Mouse (Mus musculus) limb, embryonic 11.5 days (tissue): Measurements from ENCODE around the gene Fancg. TPM values are rescaled to one million over a fixed set of nuclear protein-coding genes. Genes with fewer than 3 reads are reported as not detected.
A peak's percentile ranks its signal among the peaks of the same experiment; 100 is the strongest.
"Not testable (repeated sequence)": the region's sequence is repeated elsewhere in the genome, so short reads cannot be mapped to it uniquely, and the experiment has no call there.

ENCODE experiments used
- ATAC-seq: fragments of 200-750 bp; cut with Nextera tagmentation; 2 replicates; pipeline ENCODE4 v1.8.0; 2017; ENCODE audit warnings: low read depth; ENCODE audit not compliant: insufficient number of reproducible peaks, low FRiP score, low TSS enrichment
- DNase-seq: peaks from one replicate; pipeline ENCODE4 v3.0.0-alpha.2; 2015; ENCODE audit warnings: low spot score
- H3K27ac ChIP-seq: fragments of 300-500 bp; sonication (generic); replicated peaks from 2 replicates; pipeline ENCODE4 v1.5.1; 2014; ENCODE audit warnings: low read depth, mild to moderate bottlenecking, low read length
- H3K27me3 ChIP-seq: fragments of 300-500 bp; sonication (generic); 2 replicates; pipeline ENCODE4 v1.6.1; 2014; ENCODE audit warnings: mild to moderate bottlenecking, low read length, mixed read lengths; ENCODE audit not compliant: control insufficient read depth, insufficient read depth
- H3K36me3 ChIP-seq: fragments of 300-500 bp; sonication (generic); 2 replicates; pipeline ENCODE4 v1.6.1; 2014; ENCODE audit warnings: mild to moderate bottlenecking, low read length, moderate library complexity, mixed read lengths; ENCODE audit not compliant: control insufficient read depth, insufficient read depth
- H3K4me1 ChIP-seq: fragments of 300-500 bp; sonication (generic); 2 replicates; pipeline ENCODE4 v1.6.1; 2014; ENCODE audit warnings: low read length, mixed read lengths; ENCODE audit not compliant: control insufficient read depth, insufficient read depth
- H3K4me2 ChIP-seq: fragments of 300-500 bp; sonication (generic); 2 replicates; pipeline ENCODE4 v1.6.1; 2014; ENCODE audit warnings: low read depth, mild to moderate bottlenecking, moderate library complexity; ENCODE audit not compliant: severe bottlenecking
- H3K4me3 ChIP-seq: fragments of 300-500 bp; sonication (generic); 2 replicates; pipeline ENCODE4 v1.5.1; 2014; ENCODE audit warnings: low read depth, low read length
- H3K9ac ChIP-seq: fragments of 300-500 bp; sonication (generic); 2 replicates; pipeline ENCODE4 v1.6.1; 2014; ENCODE audit warnings: mild to moderate bottlenecking, low read length
- H3K9me3 ChIP-seq: fragments of 300-500 bp; sonication (generic); 2 replicates; pipeline ENCODE4 v1.6.1; 2016; ENCODE audit warnings: low read length; ENCODE audit not compliant: control insufficient read depth
- WGBS: fragments of 180-500 bp; shearing (Covaris S2); extraction: QIAGEN DNeasy Blood & Tissue Kit; methylation state at CpG from one replicate; pipeline ENCODE4 v1.1.7; 2014; 5-methylcytosine and 5-hydroxymethylcytosine counted together
- polyA plus RNA-seq: library from polyadenylated mRNA; unstranded; fragments of >200 nt; fragmentation: Nextera tagmentation; extraction: Ambion mirVana; gene quantifications from 2 replicates; pipeline ENCODE4 v1.2.1, GENCODE M21; 2014

Gene Fancg
- polyA plus RNA-seq, 1 experiment from 2014 or later = 19.1 TPM

- WGBS = 90% methylated on average over 10 of the region's 10 CpGs
- Histone ChIP-seq H3K4me3 (no peak overlapping the region), H3K9ac (no peak overlapping the region), H3K27me3 (no peaks in the 10 kb centered on the region), H3K4me1 (no peaks in the 10 kb centered on the region), H3K36me3 (peaks cover 19% of the 10 kb centered on the region), H3K9me3 (no peaks in the 10 kb centered on the region), H3K4me2 (no peak overlapping the region), H3K27ac (no peak overlapping the region)
- no peak for DNase-seq
- no peak for ATAC-seq
Observed at GRCm38 (mm10) chr4:43019176-43019575, 8.9 kb upstream of the Fancg start.

GRCm38 (mm10) chr4:43018156-43018555 lies 7.8 kb upstream of the Fancg start:
- Histone ChIP-seq H3K9me3 (no peaks in the 10 kb centered on the region), H3K9ac (no peak overlapping the region), H3K4me3 (no peak overlapping the region), H3K4me1 (no peaks in the 10 kb centered on the region), H3K4me2 (no peak overlapping the region), H3K36me3 (peaks cover 19% of the 10 kb centered on the region), H3K27ac (no peak overlapping the region), H3K27me3 (no peaks in the 10 kb centered on the region)
- no peak for ATAC-seq
- 96% methylated on average over 4 of the region's 4 CpGs for WGBS
- no peak for DNase-seq

- ATAC-seq = no peak
- 96% methylated on average over 1 of the region's 1 CpGs for WGBS
Observed at GRCm38 (mm10) chr4:43012091-43012490, 1.8 kb upstream of the Fancg start.

GRCm38 (mm10) chr4:43005765-43006164 lies 4.5 kb downstream of the Fancg start:
- Histone ChIP-seq H3K4me1 (no peaks in the 10 kb centered on the region; the same call in 1 of the 2 replicates), H3K36me3 (no peaks in the 10 kb centered on the region; the same call in 1 of the 2 replicates), H3K4me3 (no peak overlapping the region), H3K9me3 (no peaks in the 10 kb centered on the region), H3K9ac (no peak overlapping the region), H3K27me3 (no peaks in the 10 kb centered on the region), H3K27ac (no peak overlapping the region), H3K4me2 (no peak overlapping the region)
- 68% methylated on average over 2 of the region's 2 CpGs for WGBS
- DNase-seq = no peak
- no peak for ATAC-seq

More at GRCm38 (mm10) chr4:43012091-43012490, 1.8 kb upstream of the Fancg start:
- Histone ChIP-seq H3K36me3 (no peaks in the 10 kb centered on the region; the same call in 1 of the 2 replicates), H3K9me3 (no peaks in the 10 kb centered on the region), H3K4me1 (no peaks in the 10 kb centered on the region; the same call in 1 of the 2 replicates), H3K4me3 (no peak overlapping the region), H3K9ac (no peak overlapping the region), H3K4me2 (no peak overlapping the region), H3K27me3 (no peaks in the 10 kb centered on the region), H3K27ac (no peak overlapping the region)
- DNase-seq = no peak

GRCm38 (mm10) chr4:43004951-43005350 lies 5.4 kb downstream of the Fancg start:
- ATAC-seq = no peak
- 93% methylated on average over 3 of the region's 3 CpGs for WGBS
- no peak overlapping the region for H3K9ac ChIP-seq

GRCm38 (mm10) chr4:43002756-43003439 lies 7.4 kb downstream of the Fancg start:
- 78% methylated on average over 12 of the region's 12 CpGs for WGBS
- Histone ChIP-seq H3K27ac (no peak overlapping the region), H3K4me3 (no peak overlapping the region), H3K4me2 (no peak overlapping the region), H3K9ac (no peak overlapping the region), H3K27me3 (no peaks in the 10 kb centered on the region), H3K36me3 (no peaks in the 10 kb centered on the region; the same call in 1 of the 2 replicates), H3K9me3 (no peaks in the 10 kb centered on the region), H3K4me1 (peaks cover 2% of the 10 kb centered on the region; the same call in 1 of the 2 replicates)
- DNase-seq (no peak), ATAC-seq (no peak)

More at GRCm38 (mm10) chr4:43004951-43005350, 5.4 kb downstream of the Fancg start:
- Histone ChIP-seq H3K36me3 (no peaks in the 10 kb centered on the region; the same call in 1 of the 2 replicates), H3K4me2 (no peak overlapping the region), H3K4me3 (no peak overlapping the region), H3K4me1 (no peaks in the 10 kb centered on the region; the same call in 1 of the 2 replicates), H3K27ac (no peak overlapping the region), H3K9me3 (no peaks in the 10 kb centered on the region), H3K27me3 (no peaks in the 10 kb centered on the region)
- DNase-seq = no peak

- WGBS = 89% methylated on average over 2 of the region's 2 CpGs
- Histone ChIP-seq H3K4me2 (no peak overlapping the region), H3K27me3 (no peaks in the 10 kb centered on the region), H3K27ac (no peak overlapping the region; the same call in 1 of the 2 replicates), H3K9me3 (no peaks in the 10 kb centered on the region), H3K36me3 (no peaks in the 10 kb centered on the region), H3K4me3 (no peak overlapping the region), H3K4me1 (peaks cover 2% of the 10 kb centered on the region; the same call in 1 of the 2 replicates), H3K9ac (no peak overlapping the region)
- ATAC-seq = no peak
- no peak for DNase-seq
Observed at GRCm38 (mm10) chr4:43001272-43001671, 9.0 kb downstream of the Fancg start.

- under 1% methylated on average over 46 of the region's 56 CpGs for WGBS
- peak; percentile 99 for DNase-seq
- peak within 1 kb of the TSS; percentile 98 for H3K27ac ChIP-seq
- H3K4me3 ChIP-seq = peak within 1 kb of the TSS; percentile 97
- peak within 1 kb of the TSS; percentile 82 for H3K4me2 ChIP-seq
- not testable (repeated sequence) for H3K9me3 ChIP-seq, H3K4me1 ChIP-seq, H3K27me3 ChIP-seq, H3K36me3 ChIP-seq
- H3K9ac ChIP-seq = peak within 1 kb of the TSS; percentile 95
- ATAC-seq = peak; percentile 97
Observed at GRCm38 (mm10) chr4:43000141-43000986, 9.9 kb downstream of the Fancg start, which contains the start of gene Vcp. Gene Vcp, minus strand, starts transcription at chr4:43000507.
